Mouse (Mus musculus) embryo, embryonic 11.5 days (tissue): Measurements from ENCODE around the gene Wars.
A peak's percentile ranks its signal among the peaks of the same experiment; 100 is the strongest.

ENCODE experiments used
- DNase-seq: peaks from one replicate; pipeline ENCODE4 v3.0.0-alpha.2; 2012; ENCODE audit warnings: low read depth, low spot score

Wars gene

GRCm38 (mm10) chr12:108909846-108910433 is 16.0 kb upstream of the Wars start:
- DNase-seq = no peak

DNA sequence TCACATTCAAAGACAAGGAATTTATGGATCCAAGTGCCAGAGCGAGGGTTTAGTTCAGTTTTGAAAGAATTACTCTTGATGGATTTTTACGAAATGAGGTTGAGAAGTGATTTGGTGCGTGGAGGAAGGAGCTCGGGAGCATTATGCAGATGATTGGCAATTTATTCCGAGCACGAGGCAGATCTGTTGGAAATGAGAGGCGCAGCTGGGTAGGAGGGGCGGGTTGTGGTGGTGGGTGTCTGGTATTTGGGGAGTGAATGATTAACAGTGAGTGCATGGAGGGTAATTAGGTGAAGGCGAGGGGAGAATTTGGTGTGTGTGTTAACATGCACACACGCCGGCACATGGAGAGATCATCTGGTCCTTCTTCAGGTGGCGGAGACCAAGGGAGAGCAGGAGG is 12.4 kb upstream of the Wars start:
- DNase-seq = no peak

- DNase-seq = no peak
Observed at GRCm38 (mm10) chr12:108905620-108906302, 11.8 kb upstream of the Wars start.

GRCm38 (mm10) chr12:108904276-108904653 is 10.3 kb upstream of the Wars start:
- no peak for DNase-seq

DNA sequence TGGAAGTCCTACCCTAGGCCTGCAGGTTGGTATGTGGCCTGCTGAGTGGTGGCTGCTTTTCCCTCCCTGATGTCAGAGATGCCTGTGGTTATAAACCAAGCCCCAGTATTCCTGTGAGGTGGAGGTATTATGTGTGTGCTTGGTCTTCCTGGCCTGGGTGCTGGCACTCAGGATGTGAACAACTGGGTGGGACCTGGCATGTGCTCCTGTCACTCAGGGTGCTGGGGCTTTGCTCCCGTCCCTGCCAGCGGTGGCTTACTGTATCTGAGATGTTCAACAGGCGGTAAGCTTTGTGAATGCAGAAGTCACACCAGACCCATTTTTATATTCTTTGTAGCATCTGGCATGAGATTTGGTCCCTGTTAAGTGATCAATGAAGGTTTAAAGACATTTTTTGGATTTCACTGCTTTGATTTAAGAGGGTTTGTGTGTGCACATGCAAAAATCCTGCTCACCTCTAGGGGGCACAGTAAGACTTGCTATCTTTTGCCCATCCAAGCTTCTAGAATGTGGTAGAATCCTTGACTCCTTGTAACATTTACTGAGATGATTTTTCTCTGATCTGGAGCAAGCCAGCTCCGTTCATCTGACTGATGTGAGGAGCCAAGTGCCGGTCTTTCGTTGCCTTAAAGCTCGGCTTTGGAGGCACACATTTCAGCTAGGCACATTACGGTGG is 9.8 kb upstream of the Wars start:
- peak; percentile 36 for DNase-seq

DNA sequence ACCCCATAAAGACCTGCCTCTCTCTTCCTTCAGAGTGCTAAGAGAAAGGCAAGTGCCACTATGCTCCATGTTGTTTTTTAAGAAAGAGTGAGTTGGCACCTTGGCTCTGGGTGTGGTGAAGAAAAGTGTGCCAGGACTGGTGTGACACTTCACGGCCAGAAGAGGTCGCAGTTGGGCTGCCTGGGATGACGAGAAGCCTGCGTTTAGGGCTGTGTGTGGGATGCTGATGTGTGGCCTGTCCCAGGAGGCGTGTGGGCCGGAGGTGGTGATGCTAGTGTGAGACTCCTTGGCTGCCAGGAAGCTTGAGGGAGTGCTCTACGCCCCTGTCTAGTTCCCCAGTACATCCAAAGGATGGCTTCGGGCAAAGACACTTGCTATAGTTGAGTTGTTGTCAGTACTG is 9.0 kb upstream of the Wars start:
- DNase-seq = peak; percentile 50

- no peak for DNase-seq
Observed at GRCm38 (mm10) chr12:108901346-108901745, 7.4 kb upstream of the Wars start.

DNA sequence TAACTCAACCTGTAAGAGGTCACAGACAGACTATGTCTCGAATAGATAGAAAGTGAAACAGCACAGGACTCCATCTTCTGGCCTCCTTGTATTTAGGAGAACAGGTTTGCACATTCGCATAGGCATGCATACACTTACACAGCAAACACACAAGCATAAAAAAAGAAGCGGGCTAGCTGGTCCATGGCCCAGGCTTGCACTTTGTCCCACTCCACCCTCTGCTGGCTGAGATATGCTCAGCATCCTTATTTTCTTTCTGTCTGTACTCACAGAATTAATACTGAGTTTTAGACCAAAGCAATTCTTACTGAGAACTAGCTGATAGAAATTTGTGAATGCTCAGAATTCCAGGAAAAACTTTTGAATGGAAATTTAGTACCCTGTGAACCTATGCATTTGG is 2.0 kb upstream of the Wars start:
- DNase-seq = no peak

- DNase-seq = no peak
Observed at GRCm38 (mm10) chr12:108894432-108894816, 450 bp upstream of the Wars start.

DNA sequence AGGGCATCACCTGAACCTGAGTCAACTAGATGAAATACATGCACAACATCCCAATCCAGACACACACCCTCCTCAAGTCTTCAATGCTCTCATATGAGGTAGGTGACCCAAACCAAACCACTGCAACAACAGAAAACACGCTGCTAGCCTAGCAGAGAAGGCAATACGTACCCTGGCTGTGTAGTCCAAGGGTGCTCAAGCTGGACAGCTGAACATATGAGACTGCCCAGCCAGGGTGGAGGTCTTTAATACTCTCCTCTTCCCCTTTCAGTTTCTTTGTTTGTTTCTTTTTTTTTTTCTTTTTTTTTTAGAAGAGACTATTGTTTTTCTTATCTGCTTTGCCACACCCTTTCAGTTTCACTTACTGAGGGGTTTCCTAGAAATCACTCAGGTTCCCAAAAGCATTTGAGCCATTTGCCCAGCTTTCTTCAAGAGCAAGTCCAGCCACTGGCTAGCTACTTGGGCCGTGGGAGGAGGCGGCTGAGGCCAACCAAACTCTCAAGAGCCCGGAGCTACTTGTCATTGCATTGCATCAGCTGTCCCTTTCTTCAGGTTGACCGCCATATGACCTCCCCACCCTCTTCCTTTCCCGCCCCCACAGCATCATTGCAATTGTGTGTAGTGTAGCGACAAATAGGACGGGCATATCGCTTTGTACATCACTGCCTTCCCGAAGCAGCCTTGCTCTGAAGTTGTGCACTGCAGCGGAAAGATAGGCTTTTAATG is 822 bp downstream of the Wars start, which contains the start of gene Wdr25:
Gene Wdr25, plus strand, starts transcription at position 643 of the 726 bp plus-strand sequence.
- DNase-seq = no peak

GRCm38 (mm10) chr12:108888632-108889031 is 5.3 kb downstream of the Wars start:
- no peak for DNase-seq

DNA sequence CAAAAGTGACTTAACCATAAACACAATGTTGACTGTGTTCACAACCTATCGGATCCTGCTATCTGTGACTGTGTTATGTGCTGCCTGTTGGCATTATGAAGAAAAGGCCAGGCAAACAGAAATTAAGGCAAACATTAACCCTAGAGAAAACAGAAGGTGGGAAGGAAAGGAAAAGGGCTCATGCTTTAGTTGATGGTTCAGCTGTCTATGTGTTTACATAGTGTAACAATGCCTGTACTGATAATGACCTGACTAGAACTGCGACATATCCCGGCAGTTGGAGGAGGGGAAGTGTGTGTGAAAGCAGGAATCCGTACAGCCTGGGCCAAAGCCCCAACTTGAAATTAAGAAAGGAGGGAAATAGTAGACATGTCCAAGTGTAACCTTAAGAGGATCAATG is 6.9 kb downstream of the Wars start:
- DNase-seq = no peak

DNA sequence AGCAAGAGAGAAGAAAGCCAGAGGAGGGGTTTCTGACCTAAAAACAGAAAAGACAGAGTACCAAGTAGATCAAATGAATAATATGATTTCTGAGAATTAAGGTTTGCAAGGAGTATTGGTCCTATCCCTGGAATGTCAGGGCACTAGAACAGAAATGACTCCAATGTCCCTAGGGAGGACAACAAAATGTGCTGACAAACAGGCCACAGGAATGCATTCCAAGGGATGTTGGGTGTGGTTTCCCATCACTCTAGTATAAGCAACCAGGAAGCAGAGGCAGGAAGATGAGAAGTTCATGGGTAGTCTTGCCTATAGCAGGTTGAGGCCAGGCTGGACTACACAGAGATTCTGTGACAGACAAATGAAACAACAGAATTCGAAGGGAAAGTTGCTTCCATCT is 8.1 kb downstream of the Wars start:
- DNase-seq = no peak

GRCm38 (mm10) chr12:108882776-108883175 is 11.2 kb downstream of the Wars start:
- no peak for DNase-seq

GRCm38 (mm10) chr12:108881192-108881591 is 12.8 kb downstream of the Wars start:
- no peak for DNase-seq

GRCm38 (mm10) chr12:108880606-108881005 is 13.4 kb downstream of the Wars start:
- DNase-seq = no peak

DNA sequence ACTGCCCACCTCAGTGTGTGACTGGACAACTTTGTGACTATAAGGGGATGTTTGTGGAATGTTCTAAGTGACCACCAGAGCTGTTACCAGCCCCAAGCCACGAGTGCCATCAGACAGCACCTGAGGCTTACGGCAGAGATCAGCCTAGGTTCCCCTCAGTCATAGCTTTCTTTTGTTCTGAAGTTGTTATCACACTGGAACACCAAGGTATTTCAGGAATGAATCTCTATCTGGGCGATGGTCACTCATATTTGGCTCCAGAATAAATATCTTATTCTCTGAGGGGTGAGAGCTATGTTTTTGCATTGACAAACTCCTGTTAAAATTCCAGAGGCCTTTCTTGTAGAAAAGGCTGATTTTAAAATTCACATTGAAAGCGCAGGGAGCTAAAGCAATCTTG is 14.8 kb downstream of the Wars start:
- no peak for DNase-seq

GRCm38 (mm10) chr12:108873122-108873521 is 20.9 kb downstream of the Wars start:
- DNase-seq = no peak

DNA sequence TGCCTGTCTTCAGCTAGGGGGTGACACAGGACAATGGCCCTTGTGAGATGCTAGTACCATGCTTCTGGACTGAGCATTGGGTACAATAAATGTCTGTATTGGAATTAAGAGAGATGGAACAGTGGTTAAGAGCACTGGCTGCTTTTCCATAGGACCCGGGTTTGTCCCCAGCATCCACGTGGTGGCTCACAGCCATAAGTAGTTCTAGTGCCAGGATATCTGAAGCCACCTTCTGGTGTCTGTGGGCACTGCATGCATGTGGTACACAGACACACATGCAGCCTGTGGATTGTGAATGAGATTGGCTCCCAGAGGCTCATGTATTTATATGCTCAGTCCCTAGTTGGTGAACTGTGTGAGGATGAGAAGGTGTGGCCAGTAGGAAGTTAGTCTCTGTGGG is 24.4 kb downstream of the Wars start:
- DNase-seq = no peak

GRCm38 (mm10) chr12:108865007-108865494 is 28.9 kb downstream of the Wars start:
- no peak for DNase-seq

- DNase-seq = no peak
Observed at GRCm38 (mm10) chr12:108858486-108858885, 35.5 kb downstream of the Wars start.

DNA sequence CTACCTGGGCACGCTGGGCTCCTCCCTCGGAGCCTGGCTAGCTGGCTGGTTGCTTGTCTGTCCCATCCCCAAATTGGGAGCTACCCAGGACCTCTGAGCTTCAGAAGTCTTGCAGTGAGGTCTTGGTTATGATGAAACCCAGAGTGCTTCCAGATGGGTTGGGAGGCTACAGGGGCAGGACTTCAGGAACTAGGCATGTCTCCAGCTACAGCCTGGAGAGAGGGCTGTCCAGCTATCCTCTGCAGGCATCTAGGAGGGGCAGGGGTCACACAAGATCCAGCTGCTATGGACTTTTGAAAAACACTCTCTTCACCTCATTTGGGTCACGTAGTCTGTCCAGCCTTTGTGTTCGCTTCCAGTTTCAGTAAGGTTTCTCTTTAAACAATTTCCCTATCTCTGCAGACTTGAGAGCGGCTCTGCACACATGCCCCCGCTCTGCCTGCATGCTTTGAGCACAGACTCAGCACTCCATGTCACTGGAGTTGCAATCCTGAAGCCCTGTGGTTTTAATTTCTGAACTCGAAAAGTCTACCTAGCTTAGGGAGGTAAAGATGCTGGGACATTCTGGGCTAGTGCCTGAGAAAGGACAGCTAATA is 36.3 kb downstream of the Wars start:
- DNase-seq = no peak
